Mouse (Mus musculus) cerebellum, adult (tissue): ENCODE data around the gene Ginm1.

ENCODE experiments used
- ATAC-seq: cut with Nextera tagmentation; 2 replicates; pipeline ENCODE4 v1.9.2; 2017; ENCODE audit warnings: mild to moderate bottlenecking, moderate library complexity, mixed read lengths; ENCODE audit not compliant: insufficient number of reproducible peaks, low FRiP score, low TSS enrichment

The Ginm1 gene

DNA sequence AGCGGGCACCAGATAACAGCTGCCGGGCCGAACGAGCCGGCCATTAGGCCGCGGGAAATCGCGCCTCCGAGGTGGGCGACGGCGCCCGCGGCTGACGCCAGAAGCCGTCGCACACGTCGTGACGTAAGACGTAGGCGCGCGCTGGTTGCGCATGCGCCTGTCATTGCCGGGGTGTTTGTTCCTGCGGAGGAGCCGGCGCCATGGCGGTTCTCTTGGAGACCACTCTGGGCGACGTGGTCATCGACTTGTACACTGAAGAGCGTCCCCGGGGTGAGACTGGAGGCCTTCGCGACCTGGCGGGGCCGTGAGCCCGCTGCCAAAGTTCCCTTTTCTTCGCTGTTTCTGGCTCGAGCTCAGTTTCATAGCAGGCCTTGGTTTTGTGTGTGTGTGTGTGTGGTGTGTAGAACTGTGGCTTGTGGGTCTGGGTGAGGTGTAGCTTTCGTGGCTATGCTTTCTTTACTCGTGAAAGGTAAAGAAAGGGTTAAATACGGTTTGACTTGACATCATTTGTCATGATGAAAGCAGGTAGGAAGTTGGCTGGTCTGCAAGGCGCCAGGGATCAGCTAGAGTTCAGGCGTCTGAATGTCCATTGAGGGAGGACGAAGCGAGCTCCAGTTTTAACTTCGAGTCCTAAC is at the start of gene Ginm1, which contains the start of gene Ppil4:
Gene Ginm1, minus strand, starts transcription at position 74 of the 635 bp plus-strand sequence.
Gene Ppil4, plus strand, starts transcription at position 141 of the 635 bp plus-strand sequence.
- ATAC-seq, result peak; percentile 92

DNA sequence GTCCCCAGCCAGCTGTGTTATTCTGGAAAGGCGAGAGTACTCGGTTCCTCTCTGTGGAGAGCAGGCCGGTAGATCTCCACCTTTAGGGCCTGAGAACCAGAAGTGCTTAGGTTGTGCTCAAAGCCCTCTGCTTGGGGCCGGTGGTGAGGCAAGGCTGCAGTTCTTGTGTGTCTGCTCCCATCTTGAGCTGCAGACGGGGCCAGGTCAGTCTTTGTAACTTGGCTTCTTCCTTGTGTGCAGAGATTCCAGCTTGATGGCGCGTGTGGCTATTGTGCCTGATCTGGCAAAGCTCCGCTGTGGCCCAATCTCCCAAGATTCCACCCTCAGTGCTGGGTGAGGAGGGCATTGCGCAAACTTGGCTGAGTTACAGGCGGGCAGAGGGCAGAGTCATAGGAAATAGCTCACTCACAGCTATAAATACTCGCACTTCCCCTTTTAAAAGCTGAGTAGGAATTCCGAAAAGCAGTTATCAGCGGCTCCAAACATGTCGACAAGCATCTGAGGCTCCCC is 49.0 kb upstream of the Ginm1 start:
- no peak for ATAC-seq

DNA sequence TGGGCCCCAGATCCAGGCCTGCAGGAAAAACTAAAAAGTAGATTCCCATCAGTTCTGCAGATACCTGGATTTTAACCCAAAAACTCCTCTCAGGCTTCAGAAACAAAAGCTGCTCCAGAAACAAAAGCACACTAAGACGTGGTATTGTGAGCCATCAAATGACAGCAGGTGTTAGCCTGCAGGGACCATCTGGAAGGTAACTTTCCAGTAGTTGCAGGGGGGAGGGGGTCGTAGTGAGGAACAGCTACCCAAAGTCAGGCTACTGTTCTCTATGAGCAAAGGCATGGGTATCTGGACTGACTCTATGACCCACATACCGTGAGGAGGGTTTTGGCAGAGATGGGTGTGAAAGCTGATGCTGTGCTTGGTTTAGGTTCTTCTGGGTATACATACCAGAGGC is 48.2 kb upstream of the Ginm1 start:
- ATAC-seq, result no peak

DNA sequence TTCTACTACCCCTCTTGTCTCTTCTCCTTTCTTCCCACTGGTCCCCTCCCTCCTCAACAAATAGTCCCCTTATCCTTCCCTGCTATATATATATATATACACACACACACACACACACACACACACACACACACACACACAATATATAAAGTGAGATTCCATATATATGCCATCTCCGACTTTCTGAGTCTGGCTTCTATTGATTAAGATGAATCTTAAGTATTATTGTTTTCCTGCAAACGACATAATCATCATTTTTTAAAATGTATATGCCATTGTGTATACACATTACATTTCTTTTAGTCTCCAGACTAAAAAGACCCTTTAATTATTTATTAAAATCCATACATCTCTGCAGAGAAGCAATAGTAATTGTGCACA is 47.7 kb upstream of the Ginm1 start:
- no peak for ATAC-seq

DNA sequence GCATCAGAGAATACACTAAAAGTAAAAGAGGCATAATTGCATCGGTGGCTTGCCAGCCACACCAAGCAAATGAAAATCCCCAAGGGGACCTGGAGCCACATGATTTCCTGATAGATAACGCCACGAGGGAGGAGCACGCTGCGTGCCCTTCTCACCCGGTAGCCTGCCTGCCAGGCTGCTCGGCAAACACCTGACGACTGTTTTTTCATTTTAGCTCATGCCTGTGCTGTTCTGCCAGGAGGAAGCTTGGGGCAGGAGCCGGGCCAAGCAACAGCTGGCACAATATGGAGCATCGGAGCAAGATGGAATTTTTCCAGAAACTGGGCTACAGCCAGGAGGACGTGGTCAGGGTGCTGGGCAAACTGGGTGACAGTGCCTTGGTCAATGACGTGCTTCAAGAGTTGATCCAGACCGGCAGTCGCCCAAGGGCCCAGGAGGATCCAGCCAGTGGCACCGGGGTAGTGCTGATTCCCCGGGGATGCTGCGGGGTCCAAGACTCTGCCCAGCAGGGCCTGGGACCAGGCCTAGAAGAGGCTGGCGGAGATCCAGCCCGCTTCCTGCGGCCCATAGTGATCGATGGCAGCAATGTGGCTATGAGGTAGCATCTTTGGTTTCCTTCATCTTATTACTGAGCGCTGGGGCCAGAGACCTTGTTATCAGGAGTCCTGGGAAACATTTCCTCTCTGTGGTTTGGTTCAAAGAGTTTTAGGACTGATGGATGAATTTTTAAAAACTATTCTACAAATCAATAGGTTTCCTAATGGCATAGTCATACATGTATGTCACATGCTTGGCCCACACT is 47.1 kb upstream of the Ginm1 start:
- ATAC-seq, result peak; percentile 53; the same call in 1 of the 2 replicates

DNA sequence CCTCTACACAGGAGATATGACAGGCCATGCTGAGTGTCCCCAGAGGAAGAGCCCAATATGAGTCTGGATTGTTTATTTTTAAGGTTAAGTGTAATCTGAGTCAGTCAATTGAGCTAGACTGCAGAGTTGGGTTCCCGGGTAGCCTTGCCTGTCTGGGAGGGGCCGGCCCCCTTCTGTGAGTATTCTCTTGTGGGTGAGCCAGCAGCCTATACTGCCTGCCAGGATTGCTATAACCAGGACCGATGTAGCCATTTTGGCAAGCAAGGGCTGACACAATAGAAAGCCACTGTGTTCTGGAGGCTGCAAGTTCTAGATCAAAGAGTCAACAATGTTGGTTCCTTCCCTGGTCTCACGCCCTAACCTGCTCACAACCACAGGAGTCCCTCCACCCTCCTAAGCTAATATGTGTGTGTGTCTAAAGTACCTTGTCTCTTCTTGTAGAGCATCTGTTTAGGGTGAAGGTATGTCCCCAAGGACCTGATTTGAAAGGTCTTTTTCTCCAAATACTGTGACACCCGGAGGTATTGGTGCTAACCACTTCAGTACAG is 46.3 kb upstream of the Ginm1 start:
- ATAC-seq, result no peak

DNA sequence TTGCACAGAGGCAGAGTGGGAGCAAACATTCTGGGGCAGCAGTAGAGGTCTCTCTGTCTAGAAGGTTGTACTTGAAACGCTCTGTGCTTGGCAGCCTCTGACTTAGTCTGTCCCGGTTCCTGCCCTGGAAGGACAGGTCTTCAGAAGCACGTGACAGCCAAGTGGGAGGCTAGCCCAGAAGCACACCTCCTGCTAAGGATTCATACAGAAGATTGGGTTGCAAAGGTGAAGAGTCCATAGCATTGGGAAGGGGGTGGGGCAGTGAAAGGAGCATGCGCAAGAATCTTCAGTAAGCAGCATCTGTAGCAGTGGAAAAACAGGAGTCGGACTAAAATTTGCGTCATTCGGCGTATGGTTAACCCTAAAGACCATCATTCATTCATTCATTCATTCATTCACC is 45.4 kb upstream of the Ginm1 start:
- ATAC-seq, result no peak

DNA sequence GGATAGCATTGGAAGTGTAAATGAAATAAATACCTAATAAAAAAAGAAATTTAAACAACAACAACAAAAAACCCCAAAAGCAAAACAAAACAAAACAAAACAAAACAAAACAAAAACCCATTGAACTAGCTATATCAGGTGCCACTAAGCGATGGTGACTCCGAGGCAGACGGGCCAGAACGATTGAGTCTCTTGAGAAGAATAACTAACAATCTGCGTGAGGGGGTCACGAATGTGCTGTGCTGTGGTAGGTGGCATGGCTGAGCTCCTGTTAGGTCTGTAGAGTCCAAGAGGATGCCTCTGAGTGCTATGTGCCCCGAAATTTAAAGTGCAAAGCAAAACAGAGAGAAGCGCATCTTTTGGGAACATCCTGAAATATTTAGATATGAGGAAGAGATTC is 44.8 kb upstream of the Ginm1 start:
- no peak for ATAC-seq

DNA sequence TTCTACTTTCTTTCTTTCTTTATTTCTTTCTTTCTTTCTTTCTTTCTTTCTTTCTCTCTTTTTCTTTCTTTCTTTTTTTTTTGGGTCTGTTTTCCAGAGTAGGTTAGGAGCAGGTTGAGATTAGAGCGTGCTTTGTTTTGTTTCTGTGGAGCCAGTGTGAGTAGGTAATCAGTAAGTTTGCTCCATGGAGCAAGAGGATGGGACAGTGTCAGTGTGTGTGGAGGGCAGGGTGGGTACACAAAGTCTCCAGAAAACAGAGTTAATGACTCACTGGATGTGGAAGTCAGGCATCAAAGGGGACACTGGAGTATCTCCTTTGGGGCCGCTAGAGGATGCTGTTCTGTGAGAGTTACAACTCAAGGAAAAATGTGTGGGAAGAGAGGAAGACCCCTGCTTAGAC is 44.3 kb upstream of the Ginm1 start:
- ATAC-seq, result no peak

DNA sequence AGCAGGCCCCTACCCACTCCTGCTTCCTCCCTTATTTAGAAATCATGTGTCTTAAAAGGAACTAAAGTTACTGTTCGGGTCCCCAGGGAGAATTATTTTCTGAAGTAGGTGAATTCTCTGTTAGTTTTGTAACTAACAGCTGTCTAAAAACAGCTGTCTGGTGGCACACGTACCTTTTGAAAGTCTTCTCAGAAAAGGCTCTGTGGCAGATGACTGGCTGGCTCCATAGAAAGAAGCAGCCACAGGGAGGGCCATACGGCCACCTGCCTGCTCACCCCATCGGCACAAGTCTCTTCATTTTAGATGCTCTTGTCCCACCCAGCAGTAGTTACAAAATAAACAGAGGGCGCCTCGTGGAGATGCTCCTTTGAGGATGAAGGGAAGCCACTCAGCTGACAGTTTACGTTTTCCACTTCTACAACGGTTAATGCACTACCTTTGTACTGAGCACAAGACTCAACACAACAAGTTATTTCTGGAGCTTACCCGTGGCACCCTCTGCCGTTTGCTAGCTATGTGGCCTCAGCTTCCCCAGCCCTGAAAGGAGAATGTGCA is 42.1 kb upstream of the Ginm1 start:
- no peak for ATAC-seq

DNA sequence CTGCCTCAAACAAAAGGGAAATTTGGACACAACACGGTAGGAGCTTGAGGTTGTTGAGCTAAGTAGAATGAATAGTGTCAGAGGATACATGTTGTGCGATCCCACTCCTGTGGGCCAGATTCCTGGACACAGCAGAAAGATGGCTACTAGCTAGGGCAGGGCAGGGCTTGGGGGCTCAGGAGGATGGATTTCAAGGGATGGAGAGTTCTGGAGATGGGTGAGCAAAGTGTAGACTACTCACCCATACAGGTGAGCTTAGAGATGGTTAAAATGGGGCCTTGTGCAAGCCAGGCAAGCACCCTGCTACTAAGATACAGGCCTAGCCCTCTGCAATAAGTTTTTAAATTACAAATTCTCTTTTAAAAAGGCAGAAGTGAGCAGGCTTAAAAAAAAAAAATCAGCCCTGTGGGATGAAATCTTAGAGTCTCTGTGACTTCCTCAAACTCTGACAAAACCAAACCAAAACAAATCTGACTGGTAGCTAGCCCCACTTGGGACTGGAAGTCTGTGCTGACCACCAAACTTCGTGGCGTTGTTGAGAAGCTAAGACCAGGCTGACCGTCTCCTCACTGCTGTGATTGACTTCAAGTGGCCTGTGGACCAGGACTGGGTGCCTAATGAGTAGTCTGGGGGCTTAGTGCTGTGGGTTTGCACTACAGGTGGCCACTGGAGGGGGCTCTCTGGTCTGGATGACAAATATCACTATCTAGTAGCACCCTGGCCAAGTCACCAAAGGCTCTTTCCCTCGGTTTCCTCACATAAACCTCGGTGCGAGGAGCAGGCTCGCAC is 40.9 kb upstream of the Ginm1 start:
- ATAC-seq, result no peak

DNA sequence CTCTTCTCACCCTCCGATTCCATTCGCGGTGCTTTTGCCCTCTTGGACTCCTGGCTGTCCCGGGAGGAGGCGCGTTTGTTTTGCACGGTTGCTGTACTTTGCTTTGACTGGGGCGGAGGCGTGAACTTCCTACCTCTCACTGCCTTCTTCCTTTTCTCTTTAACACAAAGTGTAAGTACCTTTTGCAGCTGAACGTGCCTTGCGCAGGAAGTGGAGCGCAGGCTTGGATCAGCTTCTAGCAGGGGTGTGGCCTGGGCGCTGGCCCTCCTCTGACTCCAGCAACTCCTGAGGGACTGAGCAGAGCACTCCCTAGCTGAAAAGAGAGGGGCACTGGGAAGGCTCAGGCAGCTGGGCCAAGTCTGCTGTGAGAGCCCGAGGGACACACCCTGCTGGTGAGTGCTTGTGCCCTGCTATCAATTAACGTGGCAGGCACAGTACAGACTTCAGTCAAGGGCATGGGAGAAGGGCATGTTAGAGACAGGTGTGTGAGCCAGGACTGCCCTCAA is 39.6 kb upstream of the Ginm1 start, which contains the start of gene Zc3h12d:
Gene Zc3h12d, plus strand, starts transcription at position 300 of the 506 bp plus-strand sequence.
- no peak for ATAC-seq

DNA sequence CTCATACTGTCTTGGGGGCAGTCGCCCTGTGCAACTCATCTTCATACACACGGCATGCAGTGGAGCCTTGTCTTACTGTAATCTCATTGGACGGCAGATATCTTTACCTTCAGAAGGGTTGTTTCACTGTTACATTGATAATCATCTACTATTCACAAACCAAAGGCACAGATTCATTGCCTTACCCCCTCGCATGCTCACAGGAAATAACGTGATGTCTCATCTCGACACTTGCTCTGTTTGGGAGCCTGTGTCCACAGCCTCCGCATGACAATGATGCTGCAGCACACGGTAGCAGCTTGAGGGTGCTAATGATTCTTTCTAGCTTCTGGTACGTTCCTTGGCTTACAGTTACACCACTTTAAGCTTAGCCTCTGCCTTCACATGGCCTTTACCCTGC is 33.5 kb upstream of the Ginm1 start:
- ATAC-seq, result no peak

DNA sequence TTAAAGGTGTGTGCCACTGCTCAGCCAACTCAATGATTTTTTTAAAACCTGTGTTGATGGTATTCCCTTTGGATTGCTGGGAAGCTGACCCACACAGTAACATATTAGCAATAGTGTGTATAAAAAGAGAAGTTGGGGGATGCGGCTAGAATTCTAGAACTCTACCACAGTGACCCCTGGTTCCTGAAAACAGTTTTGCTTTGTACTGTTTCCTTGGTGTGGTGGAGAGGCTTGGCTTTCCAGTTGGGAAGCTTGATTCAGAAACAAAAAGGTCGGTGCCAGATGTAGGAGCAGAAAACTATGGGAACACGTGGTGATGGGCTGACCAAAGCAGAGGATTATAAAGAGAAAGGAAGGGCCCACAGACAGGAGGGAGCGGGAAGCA is 32.6 kb upstream of the Ginm1 start:
- no peak for ATAC-seq

DNA sequence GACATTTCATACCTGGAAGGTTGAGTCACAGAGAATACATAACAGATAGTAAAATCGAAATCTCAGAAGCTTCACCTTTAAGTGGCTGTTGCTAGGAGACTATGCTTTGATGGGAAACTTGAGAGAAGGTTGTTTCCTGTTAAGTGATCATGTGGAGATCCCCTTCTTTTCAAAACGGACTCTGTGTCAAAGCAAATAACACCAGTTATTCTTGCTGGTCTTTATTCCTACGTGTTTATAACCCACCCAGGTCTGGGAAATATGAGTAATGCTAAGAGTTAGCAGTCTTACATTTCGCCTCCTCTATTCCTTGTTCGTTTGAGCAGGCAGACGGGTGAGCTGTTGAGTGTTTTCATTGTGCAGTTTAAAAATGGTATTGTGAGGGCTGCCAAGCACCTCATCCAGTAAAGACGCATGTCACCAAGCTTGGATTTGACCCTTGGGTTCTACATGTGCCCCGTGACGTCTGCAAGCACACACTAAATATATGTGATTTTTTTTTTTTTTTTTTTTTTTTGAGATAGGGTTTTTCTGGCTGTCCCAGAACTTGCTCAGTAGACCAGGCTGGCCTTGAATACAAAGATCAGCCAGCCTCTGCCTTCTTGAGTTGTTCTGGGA is 32.1 kb upstream of the Ginm1 start:
- no peak for ATAC-seq

DNA sequence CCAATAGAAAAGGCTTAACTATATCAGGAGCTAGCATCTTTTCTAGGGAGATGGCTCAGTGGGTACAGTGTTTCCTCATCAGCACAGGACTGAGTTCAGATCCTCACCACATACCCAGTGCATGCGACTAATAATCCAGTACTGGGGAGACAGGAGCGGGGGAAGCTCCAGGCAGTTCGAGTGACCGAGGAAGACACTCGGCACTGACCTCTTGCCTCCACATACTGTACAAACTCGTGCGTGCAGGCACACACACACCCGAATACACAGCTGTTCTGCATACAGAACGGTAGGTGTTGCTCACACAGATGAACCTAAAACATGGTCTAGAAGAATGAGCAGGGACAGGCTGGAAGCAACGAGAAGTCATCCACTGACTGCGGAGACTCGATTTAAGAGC is 29.4 kb upstream of the Ginm1 start:
- ATAC-seq, result no peak

DNA sequence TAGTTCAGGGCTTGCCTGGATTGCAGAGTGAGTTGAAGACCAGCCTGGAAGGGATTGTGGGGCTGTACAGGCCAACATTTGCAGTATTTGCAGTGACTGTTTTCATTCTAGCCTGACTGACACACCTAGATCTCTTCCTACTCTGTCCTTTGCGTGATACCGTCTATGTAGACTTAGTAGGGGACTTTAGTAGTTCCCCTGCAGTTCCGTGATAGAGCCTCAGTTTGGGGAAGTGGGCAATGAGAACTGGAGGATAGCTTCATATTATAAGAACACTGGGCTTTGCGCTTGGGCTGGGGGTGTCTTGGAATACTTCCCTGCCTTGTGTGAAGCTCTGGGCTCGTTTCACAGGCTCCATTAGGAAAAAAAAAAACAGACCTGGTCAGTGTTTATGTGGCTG is 27.5 kb upstream of the Ginm1 start:
- no peak for ATAC-seq

DNA sequence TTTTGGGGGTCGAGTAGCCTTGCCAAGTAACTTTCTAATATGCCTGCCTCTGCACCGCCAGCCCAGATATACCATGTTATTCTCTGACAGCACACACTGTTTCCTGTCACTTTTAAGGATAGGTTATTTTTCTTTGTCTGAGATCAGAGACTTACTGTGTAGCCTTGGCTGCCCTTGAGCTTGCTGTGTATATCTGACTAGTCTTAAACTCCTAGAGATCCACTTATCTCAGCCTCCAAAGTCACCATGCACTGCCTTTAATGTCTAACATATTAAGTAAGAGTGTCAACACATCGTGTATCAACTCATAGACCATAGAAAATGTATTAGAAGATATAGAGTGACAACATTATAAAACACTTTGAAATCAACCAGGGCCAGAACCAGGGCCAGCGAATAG is 27.0 kb upstream of the Ginm1 start:
- ATAC-seq, result no peak

DNA sequence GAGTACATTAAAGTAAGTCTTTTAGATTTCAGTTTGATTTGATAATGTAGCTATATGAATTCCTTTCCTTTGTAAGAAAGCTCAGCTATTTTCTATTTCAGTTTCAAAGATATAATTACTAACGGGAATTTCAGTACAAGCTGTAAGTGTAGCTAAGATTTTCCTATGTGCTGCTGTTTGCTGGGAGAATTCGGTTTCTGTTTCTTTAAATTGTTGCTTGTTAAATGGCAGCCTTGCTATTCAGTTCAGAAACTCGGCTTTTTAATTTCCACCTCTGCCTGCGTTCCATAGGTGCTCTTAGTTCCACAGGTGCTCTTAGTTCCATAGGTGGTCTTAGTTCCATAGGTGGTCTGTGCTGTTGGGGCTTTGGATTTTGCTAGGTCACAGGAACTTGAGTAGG is 26.5 kb upstream of the Ginm1 start:
- no peak for ATAC-seq

DNA sequence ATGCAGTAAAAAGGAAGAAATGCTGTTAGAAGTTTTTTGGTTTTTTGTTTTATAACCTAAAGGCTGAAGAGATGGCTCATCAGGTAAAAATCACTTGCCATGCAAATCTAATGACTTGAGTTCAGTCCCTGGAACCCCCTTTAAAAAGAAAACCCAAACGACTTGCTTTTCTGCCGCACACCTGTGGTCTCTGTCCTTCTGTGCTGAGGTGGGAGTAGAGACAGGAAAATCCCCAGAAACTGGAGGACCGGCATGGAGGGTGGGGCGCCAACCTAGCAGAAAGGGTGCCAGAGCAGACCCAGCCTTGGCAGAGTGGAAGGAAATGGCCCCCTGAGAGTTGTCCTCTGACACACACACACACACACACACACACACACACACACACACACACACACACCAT is 26.1 kb upstream of the Ginm1 start:
- no peak for ATAC-seq
